Mouse (Mus musculus) forebrain, embryonic 15.5 days (tissue): Measurements from ENCODE around the gene Slc24a4. TPM values are rescaled to one million over a fixed set of nuclear protein-coding genes. Genes with fewer than 3 reads are reported as not detected.
A peak's percentile ranks its signal among the peaks of the same experiment; 100 is the strongest.

ENCODE experiments used
- ATAC-seq: fragments of 200-750 bp; cut with Nextera tagmentation; replicated peaks from 2 replicates; pipeline ENCODE4 v1.8.0; 2017; ENCODE audit warnings: mild to moderate bottlenecking, moderate TSS enrichment, moderate library complexity
- H3K27ac ChIP-seq: fragments of 300-500 bp; sonication (generic); replicated peaks from 2 replicates; pipeline ENCODE4 v1.5.1; 2015; ENCODE audit warnings: mild to moderate bottlenecking, inconsistent platforms
- H3K27me3 ChIP-seq: fragments of 300-500 bp; sonication (generic); 2 replicates; pipeline ENCODE4 v1.6.1; 2015; ENCODE audit warnings: inconsistent platforms
- H3K36me3 ChIP-seq: fragments of 300-500 bp; sonication (generic); 2 replicates; pipeline ENCODE4 v1.6.1; 2015; ENCODE audit warnings: mild to moderate bottlenecking, inconsistent platforms
- H3K4me1 ChIP-seq: fragments of 300-500 bp; sonication (generic); 2 replicates; pipeline ENCODE4 v1.6.1; 2015; ENCODE audit warnings: inconsistent platforms
- H3K4me2 ChIP-seq: fragments of 300-500 bp; sonication (generic); replicated peaks from 2 replicates; pipeline ENCODE4 v1.6.1; 2015; ENCODE audit warnings: mild to moderate bottlenecking, inconsistent platforms
- H3K4me3 ChIP-seq: fragments of 300-500 bp; sonication (generic); 2 replicates; pipeline ENCODE4 v1.5.1; 2015; ENCODE audit warnings: mild to moderate bottlenecking, inconsistent platforms
- H3K9ac ChIP-seq: fragments of 300-500 bp; sonication (generic); replicated peaks from 2 replicates; pipeline ENCODE4 v1.6.1; 2015; ENCODE audit warnings: mild to moderate bottlenecking, inconsistent platforms
- H3K9me3 ChIP-seq: fragments of 300-500 bp; sonication (generic); 2 replicates; pipeline ENCODE4 v1.6.1; 2016; ENCODE audit warnings: inconsistent platforms
- WGBS: fragments of 180-500 bp; shearing (Covaris S2); methylation state at CpG from one replicate; pipeline ENCODE4 v1.1.7; 2015; ENCODE audit warnings: mixed read lengths; 5-methylcytosine and 5-hydroxymethylcytosine counted together
- polyA plus RNA-seq: library from polyadenylated mRNA; unstranded; fragments of >200 nt; fragmentation: Nextera tagmentation; extraction: Ambion mirVana; gene quantifications from 2 replicates; pipeline ENCODE4 v1.2.1, GENCODE M21; 2015

The Slc24a4 gene
- polyA plus RNA-seq = 1.2 and 1.3 TPM in 2 replicates

- Histone ChIP-seq H3K4me3 (peak within 1 kb of the TSS; percentile 51), H3K9ac (peak within 1 kb of the TSS; percentile 41), H3K4me2 (peak within 1 kb of the TSS; percentile 96), H3K4me1 (peaks cover 32% of the 10 kb centered on the region), H3K9me3 (no peaks in the 10 kb centered on the region), H3K36me3 (no peaks in the 10 kb centered on the region), H3K27me3 (peaks cover 15% of the 10 kb centered on the region), H3K27ac (no peak within 1 kb of the TSS)
- WGBS = under 1% methylated on average over 30 of the region's 34 CpGs
- peak; percentile 57 for ATAC-seq
Observed at GRCm38 (mm10) chr12:102128081-102128790, at the start of gene Slc24a4. Gene Slc24a4, plus strand, starts transcription at chr12:102128733.

- ATAC-seq = no peak
- H3K9me3 ChIP-seq = no peaks in the 10 kb centered on the region
- WGBS = 82% methylated on average over 13 of the region's 13 CpGs
- no peak overlapping the region for H3K27ac ChIP-seq
- H3K27me3 ChIP-seq = no peaks in the 10 kb centered on the region
- no peak overlapping the region for H3K4me2 ChIP-seq
- H3K36me3 ChIP-seq = no peaks in the 10 kb centered on the region
- H3K4me3 ChIP-seq = no peak overlapping the region
- no peak overlapping the region for H3K9ac ChIP-seq
- H3K4me1 ChIP-seq = no peaks in the 10 kb centered on the region
Observed at GRCm38 (mm10) chr12:102082648-102083425, 45.7 kb upstream of the Slc24a4 start.

- Histone ChIP-seq H3K4me3 (no peak overlapping the region), H3K9ac (no peak overlapping the region), H3K4me2 (no peak overlapping the region), H3K9me3 (no peaks in the 10 kb centered on the region), H3K36me3 (no peaks in the 10 kb centered on the region), H3K4me1 (no peaks in the 10 kb centered on the region), H3K27me3 (no peaks in the 10 kb centered on the region), H3K27ac (no peak overlapping the region)
- ATAC-seq = no peak
- WGBS = 100% methylated on average over 1 of the region's 1 CpGs
Observed at GRCm38 (mm10) chr12:102090535-102090934, 38.0 kb upstream of the Slc24a4 start.

DNA sequence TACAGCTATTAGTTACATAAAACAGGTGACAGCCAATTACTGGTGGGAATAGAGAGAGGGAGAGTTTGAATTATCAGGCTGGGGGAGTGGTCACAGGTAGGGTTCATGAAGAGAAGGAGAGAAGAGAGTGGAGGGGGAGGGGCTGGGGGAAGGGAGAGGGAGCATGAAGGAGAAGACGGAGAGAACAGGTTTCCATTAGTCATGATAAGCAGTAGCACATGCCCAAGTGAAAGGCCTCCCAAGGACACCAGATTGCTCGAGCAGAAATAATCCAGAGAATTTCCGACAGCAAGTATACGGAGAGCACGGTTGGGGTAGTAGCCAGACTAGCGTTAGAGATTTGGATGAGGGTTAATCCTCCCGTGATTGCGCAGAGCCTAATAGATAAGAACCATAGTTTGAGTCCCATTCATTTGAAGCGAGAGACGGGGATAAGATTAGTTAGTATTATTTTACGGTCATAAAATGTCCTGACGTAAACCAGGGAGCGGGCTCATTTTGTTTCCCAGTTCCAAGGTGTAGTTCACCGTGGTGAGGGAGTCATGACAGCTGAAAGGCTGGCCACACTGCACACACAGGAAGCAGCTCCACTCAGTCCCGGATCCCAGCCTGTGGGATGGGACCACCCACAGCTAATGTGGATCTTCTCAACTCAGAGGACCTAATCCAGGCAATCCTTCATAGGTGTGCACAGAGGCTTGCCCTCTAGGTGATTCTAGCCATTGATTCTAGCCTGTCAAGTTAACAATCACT lies 36.0 kb upstream of the Slc24a4 start:
- Histone ChIP-seq H3K9me3 (no peaks in the 10 kb centered on the region), H3K4me3 (no peak overlapping the region)
- WGBS = 89% methylated on average over 15 of the region's 15 CpGs

DNA sequence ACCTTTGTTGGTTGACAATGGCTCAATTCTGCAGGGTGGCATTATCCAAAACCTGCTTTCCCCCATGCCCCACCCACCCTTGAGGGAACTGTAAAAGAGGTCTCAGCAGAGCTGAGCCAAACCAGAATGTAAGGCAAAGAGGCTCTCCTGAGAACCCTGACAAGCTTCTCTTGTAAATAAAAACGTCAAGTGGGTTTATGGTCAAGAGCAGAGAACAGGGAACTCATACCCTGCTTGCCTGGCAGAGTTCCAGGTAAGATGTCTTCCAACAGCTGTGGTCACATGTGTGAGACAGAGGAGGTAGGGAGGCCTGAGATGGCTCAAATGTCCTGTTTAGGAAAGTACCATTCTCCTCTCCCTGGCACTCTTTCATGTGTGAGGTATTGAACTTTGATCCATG lies 22.5 kb upstream of the Slc24a4 start:
- whole genome bisulfite sequencing = 15% methylated on average over 1 of the region's 1 CpGs
- Histone ChIP-seq H3K27me3 (no peaks in the 10 kb centered on the region), H3K9me3 (no peaks in the 10 kb centered on the region), H3K4me3 (no peak overlapping the region), H3K9ac (no peak overlapping the region), H3K27ac (no peak overlapping the region), H3K4me1 (no peaks in the 10 kb centered on the region), H3K4me2 (no peak overlapping the region), H3K36me3 (no peaks in the 10 kb centered on the region)
- ATAC-seq = no peak

More for the DNA sequence above, 36.0 kb upstream of the Slc24a4 start:
- ATAC-seq = no peak
- Histone ChIP-seq H3K4me1 (no peaks in the 10 kb centered on the region), H3K9ac (no peak overlapping the region), H3K27ac (no peak overlapping the region), H3K27me3 (no peaks in the 10 kb centered on the region), H3K36me3 (no peaks in the 10 kb centered on the region), H3K4me2 (no peak overlapping the region)

DNA sequence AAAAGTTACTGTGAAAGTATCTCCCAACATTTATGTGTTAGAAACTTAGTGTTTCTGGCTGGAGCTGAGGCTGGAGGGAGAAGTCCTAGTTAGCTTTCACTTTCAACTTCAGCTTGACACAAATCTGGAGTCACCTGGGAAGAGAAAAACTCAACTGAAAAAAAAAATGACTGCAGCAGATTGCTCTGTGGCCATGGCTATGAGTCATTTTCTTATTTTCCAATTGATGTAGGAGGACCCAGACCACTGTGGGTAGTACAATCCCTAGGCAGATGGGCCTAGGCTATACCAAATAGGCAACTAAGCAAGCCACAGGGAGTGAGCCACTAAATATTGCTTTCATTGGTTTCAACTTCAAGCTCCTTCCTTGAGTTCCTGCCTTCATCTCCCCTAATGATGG lies 19.7 kb upstream of the Slc24a4 start:
- no peak overlapping the region for H3K9ac ChIP-seq
- no peaks in the 10 kb centered on the region for H3K27me3 ChIP-seq
- peaks cover 16% of the 10 kb centered on the region for H3K4me1 ChIP-seq
- ATAC-seq = no peak
- no peak overlapping the region for H3K27ac ChIP-seq
- H3K9me3 ChIP-seq = no peaks in the 10 kb centered on the region
- H3K4me3 ChIP-seq = no peak overlapping the region
- H3K4me2 ChIP-seq = no peak overlapping the region
- no peaks in the 10 kb centered on the region for H3K36me3 ChIP-seq

DNA sequence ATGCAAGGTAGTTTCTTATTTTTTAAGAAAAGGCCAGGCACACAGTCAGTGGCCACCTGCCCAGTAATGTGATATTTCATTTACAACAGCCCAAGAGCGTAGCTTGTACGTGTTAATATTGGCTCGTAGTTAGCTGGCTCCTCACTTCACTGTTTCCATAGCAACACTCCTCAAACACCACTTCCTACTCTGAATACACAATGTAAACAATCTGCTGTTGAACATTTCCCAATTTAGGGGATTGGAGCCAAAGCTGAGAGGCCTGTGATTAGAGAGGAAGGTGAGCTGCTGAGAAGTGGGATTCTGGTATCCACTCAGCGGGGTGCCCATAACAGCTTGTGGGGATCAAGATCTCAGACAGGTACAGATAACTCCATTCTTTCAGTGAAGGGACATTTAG lies 16.0 kb upstream of the Slc24a4 start:
- Histone ChIP-seq H3K4me1 (peaks cover 16% of the 10 kb centered on the region), H3K9ac (no peak overlapping the region), H3K4me2 (no peak overlapping the region), H3K27me3 (no peaks in the 10 kb centered on the region), H3K4me3 (no peak overlapping the region), H3K27ac (peak overlapping the region; percentile 12; the same call in 1 of the 2 replicates), H3K36me3 (no peaks in the 10 kb centered on the region), H3K9me3 (no peaks in the 10 kb centered on the region)
- peak; percentile 90 for ATAC-seq
- 16% methylated on average over 4 of the region's 4 CpGs for WGBS

- 53% methylated on average over 7 of the region's 7 CpGs for WGBS
- Histone ChIP-seq H3K9ac (no peak overlapping the region), H3K27me3 (no peaks in the 10 kb centered on the region), H3K9me3 (no peaks in the 10 kb centered on the region), H3K4me1 (peaks cover 16% of the 10 kb centered on the region), H3K27ac (peak overlapping the region; percentile 12; the same call in 1 of the 2 replicates), H3K4me2 (no peak overlapping the region), H3K4me3 (no peak overlapping the region), H3K36me3 (no peaks in the 10 kb centered on the region)
- peak; percentile 17; the same call in 1 of the 2 replicates for ATAC-seq
Observed at GRCm38 (mm10) chr12:102112901-102113300, 15.6 kb upstream of the Slc24a4 start.

DNA sequence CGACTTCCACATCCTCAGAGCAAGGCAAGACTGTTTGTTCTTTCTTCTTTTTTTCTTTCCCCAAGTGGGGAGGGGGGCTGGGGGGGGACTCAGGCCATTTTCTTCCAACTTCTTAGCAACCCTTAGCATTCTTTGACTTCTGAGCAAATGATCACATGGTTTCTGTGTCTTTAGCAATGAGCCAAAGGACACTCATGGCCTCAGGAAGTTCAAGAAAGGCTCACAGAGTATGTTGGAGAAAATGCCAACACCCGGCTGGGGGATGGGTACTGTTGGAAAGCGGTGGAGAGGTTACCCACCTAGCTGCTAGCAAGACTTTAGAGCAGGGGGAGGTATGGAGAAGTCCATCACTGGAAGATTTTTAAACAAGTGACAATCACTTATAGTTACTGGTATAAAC lies 15.1 kb upstream of the Slc24a4 start:
- WGBS = 71% methylated on average over 3 of the region's 3 CpGs
- H3K27me3 ChIP-seq = no peaks in the 10 kb centered on the region
- no peak overlapping the region for H3K9ac ChIP-seq
- no peaks in the 10 kb centered on the region for H3K9me3 ChIP-seq
- no peak overlapping the region for H3K4me2 ChIP-seq
- 0 out of 2 replicates have a peak overlapping the region, but pooled peaks have one; percentile 12 for H3K27ac ChIP-seq
- H3K4me3 ChIP-seq = no peak overlapping the region
- H3K4me1 ChIP-seq = peaks cover 16% of the 10 kb centered on the region
- ATAC-seq = no peak
- no peaks in the 10 kb centered on the region for H3K36me3 ChIP-seq

GRCm38 (mm10) chr12:102116580-102116979 lies 12.0 kb upstream of the Slc24a4 start:
- no peaks in the 10 kb centered on the region for H3K27me3 ChIP-seq
- no peak overlapping the region for H3K9ac ChIP-seq
- H3K4me3 ChIP-seq = no peak overlapping the region
- WGBS = 59% methylated on average over 3 of the region's 3 CpGs
- peaks cover 16% of the 10 kb centered on the region for H3K4me1 ChIP-seq
- H3K27ac ChIP-seq = no peak overlapping the region
- H3K9me3 ChIP-seq = no peaks in the 10 kb centered on the region
- no peaks in the 10 kb centered on the region for H3K36me3 ChIP-seq
- no peak for ATAC-seq
- H3K4me2 ChIP-seq = no peak overlapping the region

- WGBS = 94% methylated on average over 7 of the region's 7 CpGs
- Histone ChIP-seq H3K27ac (no peak overlapping the region), H3K27me3 (no peaks in the 10 kb centered on the region), H3K4me1 (peaks cover 3% of the 10 kb centered on the region), H3K4me3 (no peak overlapping the region), H3K9ac (no peak overlapping the region), H3K36me3 (no peaks in the 10 kb centered on the region), H3K4me2 (no peak overlapping the region), H3K9me3 (no peaks in the 10 kb centered on the region)
- no peak for ATAC-seq
Observed at GRCm38 (mm10) chr12:102118014-102118413, 10.5 kb upstream of the Slc24a4 start.

DNA sequence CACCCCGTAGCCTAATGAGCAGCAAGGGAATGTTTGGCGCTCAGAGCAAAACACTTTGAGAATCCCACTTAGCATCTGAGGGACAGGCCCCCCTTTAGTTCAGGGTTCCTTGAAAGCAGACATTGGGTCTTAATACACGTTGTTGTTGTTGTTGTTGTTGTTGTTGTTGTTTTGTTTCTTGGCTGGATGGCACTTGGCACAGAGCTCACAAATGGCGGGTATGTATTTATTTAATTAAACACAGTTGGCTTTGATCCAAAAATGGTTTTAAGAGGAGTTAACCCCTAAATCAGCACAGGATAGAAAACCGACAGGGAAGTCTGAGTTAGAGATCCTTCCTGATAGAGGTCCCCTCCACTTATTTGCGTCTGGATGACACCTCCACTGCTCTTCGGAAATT lies 932 bp upstream of the Slc24a4 start:
- Histone ChIP-seq H3K4me1 (peaks cover 32% of the 10 kb centered on the region), H3K36me3 (no peaks in the 10 kb centered on the region), H3K9ac (no peak overlapping the region), H3K27ac (no peak overlapping the region), H3K4me3 (peak overlapping the region; percentile 51), H3K4me2 (peak overlapping the region; percentile 96), H3K27me3 (peaks cover 15% of the 10 kb centered on the region), H3K9me3 (no peaks in the 10 kb centered on the region)
- ATAC-seq = no peak
- 4% methylated on average over 7 of the region's 7 CpGs for WGBS
